Mouse (Mus musculus) embryo, embryonic 10 days (tissue): ENCODE data around the gene Rexo1.

ENCODE experiments used
- DNase-seq: peaks from one replicate; pipeline ENCODE4 v3.0.0-alpha.2; 2015; ENCODE audit warnings: low spot score

The Rexo1 gene

DNA sequence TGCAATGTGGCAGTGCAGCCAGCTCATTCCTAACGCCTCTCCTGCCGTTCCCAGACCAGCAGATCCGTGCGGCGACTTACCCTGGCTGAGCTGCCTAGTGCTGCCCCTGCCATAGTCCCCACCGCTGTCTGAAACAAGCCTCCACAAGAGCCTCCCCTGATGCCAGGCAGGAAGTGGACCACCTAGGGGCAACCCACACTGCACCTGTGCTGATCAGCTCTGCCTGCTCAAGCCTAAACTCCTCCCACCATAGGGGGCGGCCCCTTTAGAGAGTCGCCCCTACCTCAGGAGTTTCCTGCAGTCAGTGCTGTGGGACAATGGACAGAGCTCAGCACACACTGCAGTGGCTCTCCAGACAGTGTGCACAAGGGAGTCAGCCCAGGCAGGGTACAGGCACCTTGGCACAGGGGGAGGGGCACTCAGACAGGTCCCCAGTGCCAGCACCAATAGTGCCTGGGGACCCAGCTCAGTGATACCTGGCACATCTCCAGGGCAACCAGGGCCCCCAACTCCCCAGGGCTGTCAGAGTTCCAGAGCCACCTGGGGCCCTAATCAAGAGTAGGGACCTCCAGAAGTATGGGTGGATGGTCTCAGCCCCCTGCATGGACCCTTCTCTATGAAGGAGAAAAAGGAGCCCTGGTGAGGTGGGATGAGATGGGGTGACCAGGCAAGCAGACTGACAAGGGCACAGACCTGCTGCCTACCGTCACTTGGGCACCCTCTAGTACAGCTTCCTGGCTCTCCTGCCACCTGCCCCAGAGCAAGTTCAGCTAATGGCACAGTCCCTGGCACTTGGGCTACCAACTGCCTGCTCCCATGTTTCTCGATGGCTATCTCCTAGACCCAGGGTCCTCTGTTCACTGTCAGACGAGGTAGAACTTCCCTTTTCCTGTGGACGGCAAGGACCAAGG lies 23.5 kb upstream of the Rexo1 start:
- DNase-seq, result no peak

DNA sequence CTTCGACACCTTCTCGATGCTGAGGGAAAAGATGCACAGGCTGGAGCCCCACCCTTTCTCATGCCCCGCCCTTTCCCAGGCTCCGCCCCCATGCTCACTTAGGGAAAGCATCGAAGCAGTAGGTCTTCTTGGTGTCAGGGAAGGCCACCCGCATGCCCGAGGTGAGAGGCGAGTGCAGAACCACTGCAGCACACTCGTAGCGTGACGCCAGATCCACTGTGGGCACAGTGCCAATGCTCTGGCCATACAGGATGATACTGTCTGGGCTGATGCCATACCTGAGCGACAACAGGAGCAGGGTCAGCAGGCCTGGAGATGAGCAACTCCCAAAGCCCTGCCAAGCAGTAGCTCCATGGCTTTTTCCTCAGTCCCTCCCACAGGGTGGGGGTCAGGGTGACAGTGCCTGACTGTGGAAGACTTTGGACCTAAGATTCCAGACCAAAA lies 22.7 kb upstream of the Rexo1 start:
- DNase-seq, result no peak

DNA sequence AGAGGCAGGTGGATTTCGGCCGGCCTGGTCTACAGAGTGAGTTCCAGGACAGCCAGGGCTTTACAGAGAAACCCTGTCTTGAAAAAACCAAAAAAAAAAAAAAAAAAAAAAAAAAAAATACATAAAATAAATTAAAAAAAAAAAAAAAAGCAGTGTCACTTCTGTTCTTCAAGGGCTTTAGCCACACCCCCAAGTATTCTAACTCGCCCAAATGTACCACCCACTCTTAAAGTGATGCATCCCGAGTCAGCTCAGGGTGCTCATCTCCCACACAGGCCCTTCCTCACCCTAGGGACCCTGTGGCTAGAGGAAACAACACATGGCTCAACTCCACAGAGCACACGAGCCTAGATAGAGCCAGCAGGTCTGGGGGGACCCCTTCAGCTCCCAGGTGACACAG lies 21.7 kb upstream of the Rexo1 start:
- DNase-seq, result no peak

- peak; percentile 85 for DNase-seq
Measured at GRCm38 (mm10) chr10:80578911-80579310, 17.6 kb upstream of the Rexo1 start.

- peak; percentile 80 for DNase-seq
Measured at GRCm38 (mm10) chr10:80578131-80578750, 16.9 kb upstream of the Rexo1 start.

DNA sequence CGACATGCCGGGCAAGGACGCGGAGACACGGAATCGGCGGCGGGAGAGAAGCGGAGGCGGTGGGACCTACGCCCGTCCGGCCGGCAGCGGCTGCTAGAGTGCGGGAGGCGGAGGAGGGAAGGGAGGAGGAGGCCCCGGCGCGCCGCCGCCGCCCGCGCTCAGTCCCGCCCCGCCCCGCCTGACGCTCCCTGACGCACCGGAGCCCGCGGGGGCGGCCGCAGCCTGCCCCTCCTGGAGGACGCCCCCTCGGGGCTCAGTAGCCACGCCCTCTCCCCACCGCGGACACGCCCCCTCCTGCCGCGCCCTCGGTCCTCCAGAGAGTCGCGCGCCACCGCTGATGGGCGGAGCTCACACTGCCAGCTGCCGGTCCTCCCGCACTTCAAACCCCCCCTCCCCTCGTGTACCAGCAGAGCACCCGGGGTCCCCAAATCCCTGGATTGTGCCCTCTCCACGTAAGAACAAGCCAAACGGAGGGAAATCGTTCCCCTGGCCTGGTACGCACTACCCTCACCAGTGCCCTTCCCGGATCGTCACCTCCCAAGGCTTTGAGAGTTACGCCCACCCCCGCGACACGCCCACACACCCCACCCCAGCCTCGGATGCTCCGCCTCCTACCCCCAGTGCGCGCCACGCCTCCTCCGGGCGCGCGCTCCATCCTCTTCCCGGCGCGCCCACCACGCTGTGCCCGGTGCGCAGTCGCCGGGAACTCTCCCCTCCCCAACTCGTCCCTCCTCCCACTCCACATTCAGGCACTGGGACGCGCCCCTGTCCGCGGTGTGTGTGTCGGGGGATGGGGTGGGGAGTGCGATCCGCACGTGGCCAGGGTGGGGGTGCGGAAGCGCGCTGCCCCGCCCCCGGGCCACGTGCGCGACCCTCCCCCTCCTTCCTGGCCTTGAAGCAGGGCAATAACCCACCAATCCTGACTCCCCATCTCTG lies 16.1 kb upstream of the Rexo1 start, which contains the start of gene Klf16:
TSS of gene Klf16 (minus strand) at position 127 of the 936 bp plus-strand sequence.
- peak; percentile 97 for DNase-seq

DNA sequence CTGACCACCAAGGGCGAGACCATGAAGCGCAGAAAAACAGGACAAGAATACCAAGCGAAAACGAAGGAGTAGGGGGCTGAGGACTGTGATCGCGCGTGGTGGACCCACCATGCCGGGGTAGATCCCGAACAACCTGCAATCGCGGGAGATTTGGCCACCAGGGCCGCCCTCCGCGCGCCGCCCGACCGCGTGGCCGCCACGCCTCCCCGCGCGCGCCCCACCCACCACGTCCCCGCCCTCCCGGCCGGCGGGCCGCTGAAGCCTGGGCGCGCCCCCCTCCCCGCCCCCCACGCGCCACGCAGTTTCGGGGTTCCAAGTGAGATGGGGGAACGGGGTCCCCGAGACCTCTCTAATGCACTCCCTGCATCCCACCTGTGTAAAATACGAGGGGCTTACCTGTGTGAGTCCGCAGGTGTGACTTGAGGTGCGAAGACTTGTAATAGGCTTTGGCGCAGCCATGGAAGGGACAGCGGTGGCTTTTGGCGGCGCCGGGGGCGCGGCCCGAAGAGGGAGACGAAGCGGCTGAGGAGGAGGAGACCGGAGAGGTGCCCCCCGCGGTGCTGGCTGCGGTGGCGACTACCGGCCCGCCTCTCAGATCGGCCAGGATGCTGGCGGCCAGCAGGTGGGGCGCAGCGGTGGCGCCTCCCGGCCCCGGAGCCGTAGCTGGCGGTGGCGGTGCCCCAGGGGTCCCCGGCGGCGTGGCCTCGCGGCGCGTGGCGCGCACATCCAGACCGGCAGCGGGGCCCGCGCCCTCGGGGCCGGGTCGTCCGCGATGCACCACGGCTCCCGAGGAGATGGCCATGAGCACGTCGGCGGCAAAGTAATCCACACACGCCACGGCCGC lies 15.2 kb upstream of the Rexo1 start:
- peak; percentile 41 for DNase-seq

- DNase-seq, result peak; percentile 19
Measured at GRCm38 (mm10) chr10:80575925-80576324, 14.6 kb upstream of the Rexo1 start.

DNA sequence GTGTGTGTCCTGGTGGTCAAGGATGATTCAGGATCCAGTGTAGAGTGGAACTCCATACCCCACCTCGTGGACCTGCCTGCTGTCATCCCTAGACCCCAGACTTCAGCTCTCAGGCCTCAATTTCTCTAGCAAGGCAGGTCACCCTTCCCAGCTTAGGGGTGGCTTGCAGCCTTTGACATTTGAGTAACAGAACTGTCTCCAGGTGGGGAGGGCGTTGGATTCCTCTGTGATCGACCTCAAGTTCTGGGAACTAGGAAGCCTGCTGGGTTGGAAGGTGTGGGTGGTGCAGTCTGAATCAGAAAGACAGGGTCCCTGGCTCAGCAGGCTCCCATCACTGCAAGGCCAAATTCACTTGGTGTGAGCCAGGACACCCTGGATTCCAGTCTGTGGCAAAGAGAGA lies 13.5 kb upstream of the Rexo1 start:
- no peak for DNase-seq

DNA sequence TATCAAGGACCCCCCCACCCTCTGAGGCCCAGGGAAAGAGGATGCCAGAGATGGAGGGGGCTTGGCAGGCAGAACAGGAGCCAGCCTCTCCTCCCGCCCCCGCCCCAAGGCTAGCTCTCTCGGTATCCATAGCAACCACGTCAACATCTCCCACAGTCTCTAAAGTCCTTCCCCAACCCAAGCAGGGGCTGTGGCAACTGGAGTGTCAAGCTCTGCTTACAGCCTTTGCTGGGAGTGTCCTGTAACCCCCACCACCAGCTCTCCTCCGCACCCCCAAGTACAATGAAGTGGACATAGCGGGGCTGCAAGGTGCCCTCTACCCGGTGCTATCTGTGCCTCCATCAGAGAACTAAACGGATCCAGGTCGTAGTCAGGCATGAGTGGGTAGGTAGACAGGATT lies 12.6 kb upstream of the Rexo1 start:
- peak; percentile 43 for DNase-seq

- no peak for DNase-seq
Measured at GRCm38 (mm10) chr10:80572477-80572876, 11.1 kb upstream of the Rexo1 start.

DNA sequence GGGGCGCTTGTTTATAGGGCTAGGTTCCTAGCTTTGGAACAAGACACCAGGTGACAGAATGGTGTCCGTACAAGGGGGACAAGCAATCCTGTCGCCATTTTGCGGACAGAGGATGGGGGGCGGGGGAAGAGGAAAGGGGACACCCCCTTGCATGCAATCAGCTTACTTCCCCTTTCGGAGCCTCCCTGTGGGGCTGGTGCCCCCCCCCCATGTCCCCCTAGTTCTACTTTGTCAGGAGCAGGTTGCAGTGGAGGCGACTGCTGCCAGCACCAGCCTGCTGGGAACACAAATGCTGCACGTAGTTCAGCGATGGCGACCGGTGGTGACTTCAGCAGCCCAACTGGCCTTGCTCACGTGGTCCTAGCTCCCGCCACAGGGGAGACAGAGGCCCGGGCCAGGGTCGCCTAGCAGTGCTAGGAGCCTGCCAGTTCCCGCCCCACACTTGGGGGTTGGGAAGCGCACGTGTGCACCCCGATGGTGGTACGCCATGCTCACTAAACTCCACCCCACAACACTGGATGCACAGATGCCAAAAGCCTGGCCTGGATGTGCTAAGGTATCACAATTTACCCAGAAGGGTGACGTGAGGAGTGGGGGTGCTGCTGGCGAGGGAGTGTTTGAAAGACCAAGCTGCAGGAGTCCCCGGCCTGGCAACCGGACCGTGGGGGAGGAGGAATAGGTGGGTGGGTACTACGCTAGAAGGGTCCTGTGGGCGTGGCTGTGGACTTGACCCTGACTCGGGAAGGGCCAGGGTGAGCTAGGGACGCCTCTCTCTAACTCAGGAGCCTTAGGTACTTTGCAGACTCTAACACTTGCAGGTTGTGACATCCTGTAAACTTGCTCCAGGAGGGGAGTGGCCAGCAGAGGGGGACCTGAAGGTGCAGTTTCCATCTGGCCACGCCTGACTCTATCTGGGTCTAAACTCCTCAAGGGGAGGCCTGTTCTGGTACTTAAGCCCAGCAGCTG lies 9.8 kb upstream of the Rexo1 start:
- peak; percentile 57 for DNase-seq

GRCm38 (mm10) chr10:80570419-80570818 lies 9.1 kb upstream of the Rexo1 start:
- DNase-seq, result no peak

DNA sequence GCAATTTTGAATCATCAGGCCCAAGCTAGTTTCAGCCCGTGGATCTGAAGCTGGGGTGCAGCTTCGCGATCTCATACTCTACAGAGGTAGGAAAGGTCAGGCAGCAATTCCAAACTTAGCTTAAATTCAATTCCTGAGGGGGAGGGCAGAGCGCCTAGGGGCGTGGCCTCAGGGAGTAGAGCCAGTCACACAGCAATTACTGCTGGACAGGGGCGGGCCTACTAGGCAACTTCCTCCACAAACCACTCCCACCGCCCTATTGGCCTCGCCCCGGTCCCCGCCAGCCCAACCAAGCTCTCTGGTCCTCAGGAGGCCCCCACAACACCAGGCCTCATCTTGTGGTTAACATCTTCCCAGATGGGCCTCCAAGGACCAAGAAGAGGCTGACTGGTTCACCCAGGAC lies 8.3 kb upstream of the Rexo1 start:
- peak; percentile 79 for DNase-seq

DNA sequence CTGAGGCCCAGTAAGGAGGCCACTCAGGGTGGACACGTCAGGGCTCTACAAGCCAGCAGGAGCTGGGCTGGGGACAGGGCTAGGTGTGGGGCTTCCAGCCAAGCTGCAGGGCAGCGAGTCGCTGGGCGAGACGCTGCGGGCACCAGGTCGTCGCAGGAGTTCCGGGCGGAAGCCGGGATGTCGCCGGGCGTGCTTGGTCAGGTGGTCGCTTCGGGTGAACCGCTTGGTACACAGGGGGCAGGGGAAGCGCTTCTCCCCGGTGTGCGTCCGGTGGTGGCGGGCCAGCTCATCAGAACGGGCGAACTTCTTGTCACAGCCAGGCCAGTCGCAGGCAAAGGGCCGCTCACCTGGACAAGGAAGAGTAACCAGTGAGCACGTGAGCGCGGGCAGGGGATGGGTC lies 7.5 kb upstream of the Rexo1 start:
- no peak for DNase-seq

GRCm38 (mm10) chr10:80566375-80567092 lies 5.2 kb upstream of the Rexo1 start:
- DNase-seq, result peak; percentile 92

GRCm38 (mm10) chr10:80560621-80561020 lies 739 bp downstream of the Rexo1 start:
- DNase-seq, result no peak

DNA sequence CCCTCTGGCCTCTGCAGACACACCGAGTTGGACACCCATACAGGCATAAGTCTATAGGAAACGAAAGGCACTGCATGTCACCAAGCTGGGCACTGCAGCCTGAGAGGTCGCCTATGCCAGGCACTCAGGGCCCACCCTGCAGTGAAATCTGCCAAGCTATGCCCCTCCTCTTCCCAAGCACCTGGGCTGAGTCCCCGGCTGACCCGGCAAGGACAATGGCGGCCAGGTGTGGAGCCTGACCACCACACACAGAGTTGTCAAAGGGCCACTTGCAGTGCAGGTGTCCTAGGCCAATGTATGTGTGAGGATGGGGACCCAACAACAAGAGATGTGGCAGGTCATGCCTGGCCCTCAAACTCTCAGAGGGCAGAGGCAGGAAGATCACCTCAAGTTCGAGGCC lies 1.9 kb downstream of the Rexo1 start:
- DNase-seq, result no peak

DNA sequence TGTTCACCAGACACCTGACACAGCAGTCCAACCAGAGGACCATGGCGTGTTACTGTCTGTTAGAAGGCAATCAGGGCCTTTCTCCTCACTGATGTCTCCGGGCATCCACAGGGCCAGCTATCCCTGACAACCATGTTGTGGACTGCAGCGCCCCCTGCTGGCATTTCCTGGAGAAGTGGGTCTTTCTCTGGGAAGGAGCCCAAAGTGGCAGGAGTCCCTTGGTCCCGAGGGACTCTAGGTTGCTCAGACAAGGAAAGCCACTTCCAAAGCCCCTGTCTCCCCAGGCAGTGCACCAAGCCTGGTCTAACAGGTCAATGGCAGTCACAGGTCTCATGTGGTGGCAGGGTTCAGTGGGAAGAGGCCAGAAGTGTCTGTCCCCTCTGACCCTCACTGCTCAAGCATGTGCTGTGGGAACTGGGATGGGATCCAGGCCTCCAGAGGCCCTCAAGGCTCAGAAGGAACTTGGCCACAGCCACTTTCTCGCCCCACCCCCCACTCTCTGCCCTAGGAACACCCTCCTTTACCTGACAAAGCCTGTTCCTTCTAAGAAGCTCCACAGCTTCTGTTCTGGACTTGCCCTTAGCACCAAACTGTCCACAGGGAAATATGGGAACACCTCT lies 3.9 kb downstream of the Rexo1 start:
- DNase-seq, result peak; percentile 75
